Mouse (Mus musculus): ENCODE measurements around the gene Vps26a. TPM values are rescaled to one million over a fixed set of nuclear protein-coding genes. Genes with fewer than 3 reads are reported as not detected.
"Not testable (repeated sequence)": the region's sequence is repeated elsewhere in the genome, so short reads cannot be mapped to it uniquely, and the experiment has no call there.

The Vps26a gene
- polyA plus RNA-seq, 1 experiment, result 16.5 TPM

DNA sequence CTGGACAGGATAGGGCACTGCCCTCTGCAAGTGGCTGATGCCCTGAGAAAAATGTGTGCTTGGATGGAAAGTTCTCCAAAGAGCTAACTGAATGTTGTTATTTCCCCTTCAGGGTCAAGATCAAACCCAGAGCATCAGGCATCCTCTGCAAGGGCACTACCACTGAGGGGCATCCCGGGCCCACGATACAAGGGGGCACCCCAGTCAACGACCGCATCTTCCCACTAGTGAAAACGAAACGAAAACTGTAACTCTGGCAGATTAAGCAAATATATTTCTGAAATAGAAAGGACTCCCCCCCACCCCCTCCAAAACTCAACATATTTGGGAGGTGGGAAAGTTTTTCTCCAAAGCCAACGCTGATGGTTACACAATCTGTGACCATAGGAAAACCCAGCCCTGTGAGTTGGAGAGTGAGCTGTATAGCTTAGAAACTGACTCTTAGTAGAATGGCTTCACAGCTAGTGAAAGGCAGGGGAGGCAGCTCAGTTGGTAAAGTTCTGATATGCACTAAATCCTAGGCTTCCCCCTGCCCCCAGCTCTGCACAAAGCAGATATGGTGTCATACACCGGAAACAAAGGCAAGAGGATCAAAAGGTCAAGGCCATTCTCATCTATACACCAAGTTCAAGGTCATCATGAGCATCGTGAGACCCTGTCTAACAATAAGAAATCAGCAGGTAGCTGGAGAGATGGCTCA is 14.5 kb upstream of the Vps26a start:
- DNase-seq (ENCODE audit: low read depth), result no peak

DNA sequence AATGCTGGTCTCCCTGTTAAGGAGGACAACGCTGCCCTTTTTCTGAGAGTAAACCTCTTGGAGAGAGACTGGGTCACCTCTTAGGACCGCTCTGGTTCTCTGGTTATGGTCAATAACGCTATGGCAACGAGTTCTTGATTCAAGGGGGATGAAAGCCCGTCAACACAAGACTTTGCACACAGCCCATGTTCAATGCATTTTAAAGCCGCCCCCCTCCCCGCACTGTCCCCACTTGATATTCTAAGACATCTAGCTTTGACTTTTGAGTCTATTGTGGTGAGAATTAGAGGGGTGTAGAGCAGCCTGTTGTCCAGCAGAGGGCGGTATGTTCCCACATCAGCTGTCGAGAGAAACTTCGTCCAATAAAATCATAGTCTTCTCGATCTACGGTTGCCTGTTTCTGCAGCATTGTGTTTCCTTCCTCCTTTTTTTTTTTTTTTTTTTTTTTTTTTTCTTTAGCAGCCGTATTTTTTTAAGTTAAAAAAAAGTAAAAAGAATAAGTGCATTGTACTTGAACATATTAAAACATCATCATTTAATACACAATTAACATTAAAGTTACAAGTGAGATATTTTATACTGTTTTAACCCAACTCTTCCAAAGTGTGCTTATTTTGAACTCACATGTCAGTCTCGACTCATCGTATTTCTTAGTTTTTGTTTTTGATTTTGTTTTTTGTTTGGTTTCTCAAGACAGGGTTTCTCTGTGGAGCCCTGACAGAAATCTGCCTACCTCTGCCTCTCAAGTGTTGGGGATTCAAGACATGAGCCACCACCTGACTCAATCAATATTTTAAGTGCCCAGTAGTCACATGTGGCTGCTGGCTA is 13.7 kb upstream of the Vps26a start:
- no peak for DNase-seq (ENCODE audit: low read depth)

DNA sequence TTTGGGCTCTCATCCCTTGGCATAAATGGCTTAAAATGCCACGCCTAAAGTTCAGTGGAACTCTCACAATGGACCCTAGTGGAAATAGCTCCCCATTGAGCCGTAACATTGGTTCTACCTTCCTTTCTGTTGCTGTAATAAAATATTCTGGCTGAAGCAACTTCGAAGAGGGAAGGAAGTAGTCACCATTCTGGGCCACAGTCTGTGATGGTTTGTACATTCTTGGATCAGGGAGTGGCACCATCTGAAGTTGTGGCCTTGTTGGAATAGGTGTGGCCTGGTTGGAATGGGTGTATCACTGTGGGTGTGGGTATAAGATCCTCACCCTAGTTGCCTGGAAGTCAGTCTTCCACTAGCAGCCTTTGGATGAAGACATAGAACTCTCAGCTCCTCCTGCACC is 5.1 kb upstream of the Vps26a start:
- not testable (repeated sequence) for DNase-seq (ENCODE audit: low read depth)

DNA sequence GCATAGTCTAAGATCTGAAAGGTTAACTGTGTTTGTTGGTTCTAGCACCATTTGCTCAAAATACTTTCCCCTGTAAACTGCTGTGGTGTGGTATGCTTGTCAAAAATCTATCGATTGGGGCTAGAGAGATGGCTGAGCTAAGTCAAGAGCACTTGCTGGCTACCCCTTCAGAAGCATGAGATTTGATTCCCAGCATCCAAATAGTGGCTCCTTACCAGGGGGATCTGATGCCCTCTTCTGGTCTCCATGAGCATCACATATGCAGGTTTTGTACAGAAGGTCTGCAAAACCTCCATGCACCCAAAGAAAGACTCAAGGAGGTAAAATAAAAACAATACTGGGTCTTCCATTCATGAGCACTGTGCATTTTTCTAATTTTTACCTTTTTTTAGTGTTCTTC is 1.7 kb upstream of the Vps26a start:
- DNase-seq (ENCODE audit: low read depth), result no peak

DNA sequence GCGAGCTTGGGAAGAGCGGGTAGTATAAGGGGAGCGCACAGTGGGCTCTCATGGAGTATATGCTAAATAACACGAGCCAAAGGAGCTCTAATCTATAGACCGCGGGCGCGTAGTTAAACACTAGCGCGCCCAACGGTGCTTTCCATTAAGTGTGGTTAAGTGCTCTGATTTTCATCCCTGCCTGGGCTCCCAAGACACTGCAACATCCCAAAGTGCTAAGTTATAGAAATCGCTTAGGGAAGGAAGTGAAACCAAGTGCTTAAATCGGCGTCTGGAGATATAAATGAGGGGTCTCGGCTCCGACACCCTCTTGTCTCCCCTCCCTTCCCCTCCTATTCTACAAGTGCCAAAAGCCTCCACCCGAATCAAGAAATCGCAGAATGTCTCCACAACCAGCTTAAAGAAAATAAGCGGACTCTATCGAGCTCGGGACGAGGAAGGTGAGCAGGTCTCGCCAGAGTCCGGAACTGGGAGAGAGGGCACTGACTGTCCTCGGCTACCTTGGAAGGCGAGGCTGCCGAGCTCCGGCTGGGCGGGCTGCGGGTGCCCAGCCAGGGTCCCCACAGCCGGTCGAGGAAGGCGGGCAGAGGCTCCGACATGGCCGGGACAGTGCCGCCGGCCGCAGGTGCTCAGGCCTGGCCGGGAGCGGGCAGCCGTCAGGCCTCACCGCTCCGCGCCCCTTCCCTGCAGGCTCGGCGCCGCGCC is 575 bp downstream of the Vps26a start:
- no peak for DNase-seq (ENCODE audit: low read depth)

DNA sequence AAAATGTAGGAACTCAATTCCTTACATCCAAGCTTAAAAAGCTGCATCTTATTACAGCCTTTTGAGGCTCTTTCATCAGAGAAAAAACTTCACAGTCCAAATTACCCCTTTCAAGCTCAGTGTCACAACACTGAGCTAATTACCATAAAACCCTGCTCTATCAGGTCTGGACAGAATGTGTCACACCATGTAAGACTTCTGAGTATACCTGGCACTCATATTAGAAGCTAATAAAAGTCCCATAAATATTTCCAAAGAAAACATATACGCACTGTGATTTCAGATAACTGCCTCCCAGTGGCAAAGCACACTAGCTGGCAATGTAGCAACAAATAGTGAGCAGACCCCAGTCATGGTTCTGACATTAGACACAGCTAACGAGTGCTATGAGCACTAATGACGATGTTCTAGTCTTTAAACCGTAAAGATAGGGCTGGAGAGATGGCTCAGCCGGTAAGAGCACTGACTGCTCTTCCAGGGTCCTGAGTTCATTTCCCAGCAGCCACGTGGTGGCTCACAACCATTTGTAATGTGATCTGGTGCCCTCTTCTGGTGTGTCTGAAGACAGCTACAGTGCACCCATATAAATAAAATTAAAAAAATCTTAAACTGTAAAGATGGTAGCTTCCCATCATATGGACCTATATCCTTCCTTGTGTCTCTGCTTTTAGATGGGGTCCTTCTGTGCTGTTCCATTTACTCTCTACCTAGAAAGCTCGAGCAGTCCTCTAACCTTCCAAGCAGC is 5.3 kb downstream of the Vps26a start:
- DNase-seq (ENCODE audit: low read depth), result peak; percentile 59

DNA sequence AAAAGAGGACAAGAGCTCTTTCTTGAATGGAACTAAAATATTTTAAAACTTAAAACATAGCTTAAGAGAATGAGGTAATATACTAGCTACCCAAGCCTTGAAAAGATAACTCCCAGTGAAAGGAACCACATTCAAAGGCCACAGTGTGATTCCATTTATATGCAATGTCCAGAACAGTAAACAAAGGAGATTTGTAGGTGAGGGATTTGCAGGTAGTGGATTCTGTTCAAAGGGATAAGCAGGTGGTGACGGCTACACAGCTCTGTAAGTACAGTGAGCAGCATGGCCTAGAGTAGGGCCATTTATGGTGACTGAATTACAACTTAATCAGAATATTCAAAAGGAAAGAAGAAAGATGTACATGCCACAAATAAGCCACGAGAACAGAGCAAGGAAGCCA is 9.6 kb downstream of the Vps26a start:
- DNase-seq (ENCODE audit: low read depth), result no peak

DNA sequence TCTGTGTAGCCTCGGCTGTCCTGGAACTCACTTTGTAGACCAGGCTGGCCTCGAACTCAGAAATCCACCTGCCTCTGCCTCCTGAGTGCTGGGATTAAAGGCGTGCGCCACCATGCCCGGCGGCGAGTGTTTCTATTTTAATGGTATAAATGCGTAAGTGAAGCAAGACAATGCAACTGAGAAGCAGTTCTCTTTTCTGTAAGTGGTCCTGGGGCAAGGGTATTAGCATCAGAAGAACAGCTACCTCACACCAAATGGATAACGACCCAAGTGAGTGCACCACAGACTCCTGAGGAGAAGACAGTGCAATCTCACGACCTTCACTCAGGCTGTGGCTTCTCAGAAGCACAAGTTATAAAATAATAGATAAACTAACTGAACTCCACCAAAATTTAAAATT is 11.7 kb downstream of the Vps26a start:
- no peak for DNase-seq (ENCODE audit: low read depth)

DNA sequence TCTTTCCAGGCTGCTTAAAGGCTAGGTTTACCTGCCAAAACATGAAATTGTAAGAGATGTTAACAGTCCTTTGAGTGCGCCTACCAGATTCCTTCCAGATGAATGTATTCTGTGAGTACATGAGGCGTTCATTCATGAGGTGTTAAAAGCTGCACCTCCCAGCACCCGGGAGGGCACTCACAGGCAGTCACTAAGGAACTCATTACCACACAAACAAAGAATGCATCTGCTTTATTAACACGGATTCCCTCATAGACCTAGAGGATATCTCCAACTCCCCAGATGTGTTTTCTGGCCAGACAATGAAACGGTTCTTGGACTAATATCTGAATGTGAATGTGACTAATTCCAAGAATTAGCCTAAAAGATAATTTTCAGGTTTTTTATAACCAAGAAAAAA is 15.5 kb downstream of the Vps26a start:
- DNase-seq (ENCODE audit: low read depth), result no peak

DNA sequence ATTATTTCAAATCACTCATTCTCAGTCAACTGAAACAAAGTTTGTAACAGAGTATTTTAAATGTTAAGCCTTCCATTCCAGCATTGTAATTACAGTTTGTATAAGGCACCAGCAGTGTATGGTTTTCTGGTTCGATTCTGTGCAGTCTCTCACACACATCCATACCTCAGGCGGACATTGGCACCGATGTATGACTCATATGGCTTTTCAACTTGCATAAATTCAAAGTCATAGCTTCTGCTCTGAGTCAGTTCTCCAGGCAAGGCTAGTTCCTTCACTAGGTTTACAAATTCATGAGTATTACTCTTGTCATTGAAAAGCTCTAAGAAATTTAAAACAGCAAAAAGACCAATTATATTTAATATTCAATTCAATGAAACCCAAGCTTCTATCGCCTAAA is 16.9 kb downstream of the Vps26a start:
- no peak for DNase-seq (ENCODE audit: low read depth)

DNA sequence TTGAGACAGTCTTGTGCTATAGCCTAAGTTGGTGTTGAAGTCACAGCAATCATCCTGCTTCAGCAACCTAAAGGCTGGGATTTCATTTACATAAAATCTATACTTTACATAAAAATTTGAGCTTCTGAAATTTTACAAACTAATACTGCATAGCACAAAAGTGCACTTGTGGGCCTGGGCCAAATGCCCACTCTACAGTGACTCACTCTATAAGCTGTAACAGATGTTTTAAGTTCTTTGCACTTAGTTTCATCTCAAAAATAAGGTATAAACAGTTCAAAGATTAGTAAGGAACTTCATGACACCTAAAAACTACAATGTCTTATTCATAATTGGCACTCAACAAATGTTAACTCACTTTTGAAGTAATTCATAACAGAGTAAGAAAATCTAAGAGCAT is 25.3 kb downstream of the Vps26a start:
- no peak for DNase-seq (ENCODE audit: low read depth)

DNA sequence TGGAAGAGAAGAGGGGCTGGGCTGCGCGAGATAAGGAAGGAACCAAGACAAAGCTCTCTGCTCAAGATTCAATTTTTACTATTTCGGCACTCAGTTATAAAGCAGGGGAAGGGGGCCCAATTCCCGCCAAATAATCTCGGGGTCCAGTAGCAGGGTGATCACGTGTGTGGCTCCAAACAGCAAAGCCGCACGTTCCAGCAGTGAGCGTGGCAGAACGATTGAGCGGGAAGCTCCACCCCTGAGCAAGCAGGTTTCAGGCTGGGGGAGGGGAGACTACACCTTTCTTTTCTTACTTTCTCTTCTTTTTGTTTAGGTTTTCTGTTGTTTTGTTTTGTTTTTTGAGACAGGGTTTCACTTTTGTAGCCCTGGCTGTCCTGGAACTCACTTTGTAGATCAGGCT is 34.6 kb downstream of the Vps26a start:
- DNase-seq (ENCODE audit: low read depth), result not testable (repeated sequence)

DNA sequence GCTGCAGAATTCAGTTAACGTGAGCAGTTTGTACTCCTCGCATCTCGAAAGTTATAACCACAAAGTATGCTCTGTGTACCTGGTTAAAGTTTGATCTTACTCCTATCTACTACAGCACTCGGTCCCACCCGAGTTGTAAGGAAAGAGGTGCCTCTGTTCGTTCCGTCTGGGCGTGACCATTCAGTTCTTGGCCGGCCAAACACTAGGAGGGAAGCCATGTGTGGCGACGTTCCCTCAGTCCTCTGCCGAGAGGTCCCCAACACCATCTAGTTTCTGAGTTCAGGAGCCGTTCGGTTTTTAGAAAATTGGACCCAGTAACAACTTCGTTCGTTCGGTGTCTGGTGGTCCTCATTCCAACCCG is 36.3 kb downstream of the Vps26a start:
- no peak for DNase-seq (ENCODE audit: low read depth)

DNA sequence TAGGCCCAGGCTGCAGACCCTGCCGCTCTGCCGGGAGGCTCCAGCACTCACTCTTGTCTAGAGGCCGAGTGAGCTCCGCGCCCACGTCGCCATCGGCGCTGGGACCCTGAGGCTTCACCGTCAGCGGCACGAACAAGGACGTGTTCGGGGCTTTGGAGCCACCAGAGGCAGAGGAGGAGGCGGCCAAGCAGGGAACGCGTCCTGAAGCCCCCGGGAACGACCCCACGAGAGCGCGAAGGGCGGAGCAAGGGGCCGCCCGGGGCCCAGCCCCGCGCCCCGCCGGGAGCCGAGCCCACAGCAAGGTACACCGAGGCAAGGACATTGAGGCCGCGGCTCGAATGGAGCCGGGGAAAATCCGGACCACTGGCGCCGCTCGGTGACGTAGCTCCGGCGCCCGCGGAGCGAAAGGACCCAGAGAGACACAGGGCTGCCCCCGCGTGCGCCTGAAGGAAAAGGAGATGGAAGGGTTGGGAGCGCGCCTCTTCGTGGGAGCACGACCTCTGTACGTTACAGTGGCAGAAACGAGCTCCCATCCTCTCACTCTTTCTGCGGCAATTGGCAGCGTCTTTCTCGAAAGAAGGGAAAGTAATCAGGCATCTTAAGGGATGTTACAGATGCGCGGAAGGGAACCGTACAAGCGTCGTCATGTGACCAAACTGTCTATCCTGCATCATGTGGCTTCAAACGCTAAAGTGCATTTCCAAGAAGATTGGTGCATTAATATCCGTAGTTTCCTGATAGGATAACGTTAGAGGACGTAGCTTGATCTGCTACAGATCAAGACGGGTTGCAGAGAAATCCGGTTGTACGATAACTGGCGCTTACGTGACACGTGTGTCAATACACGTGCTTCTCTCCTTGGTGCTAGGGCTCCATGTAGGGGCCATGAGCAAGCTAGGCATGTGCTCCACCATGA is 37.0 kb downstream of the Vps26a start, which contains the start of the genes 4930507D05Rik and Supv3l1:
Gene 4930507D05Rik (plus strand): TSS at position 126 of the 916 bp plus-strand sequence.
Gene Supv3l1 (minus strand): TSS at position 375 of the 916 bp plus-strand sequence.
- DNase-seq (ENCODE audit: low read depth), result peak; percentile 80

DNA sequence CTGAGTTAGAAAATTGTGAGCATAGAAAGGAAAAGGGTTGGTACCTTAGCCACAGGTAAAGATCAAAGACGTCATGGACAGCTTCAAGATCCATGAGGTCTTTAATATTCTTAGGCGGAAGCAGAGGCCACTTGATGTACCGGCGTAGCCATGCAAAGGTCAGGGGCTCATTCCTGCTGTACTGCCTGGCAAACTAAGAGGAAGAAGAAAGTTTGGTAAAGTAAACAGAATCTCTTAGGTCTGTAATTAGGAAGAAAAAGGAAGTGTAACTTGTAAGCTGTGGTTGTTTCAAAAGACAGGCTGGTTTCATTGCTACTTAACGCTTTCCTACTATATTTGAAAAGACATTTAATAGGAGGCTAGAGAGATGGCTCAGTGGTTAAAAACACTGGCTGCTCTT is 56.2 kb downstream of the Vps26a start:
- DNase-seq (ENCODE audit: low read depth), result no peak

DNA sequence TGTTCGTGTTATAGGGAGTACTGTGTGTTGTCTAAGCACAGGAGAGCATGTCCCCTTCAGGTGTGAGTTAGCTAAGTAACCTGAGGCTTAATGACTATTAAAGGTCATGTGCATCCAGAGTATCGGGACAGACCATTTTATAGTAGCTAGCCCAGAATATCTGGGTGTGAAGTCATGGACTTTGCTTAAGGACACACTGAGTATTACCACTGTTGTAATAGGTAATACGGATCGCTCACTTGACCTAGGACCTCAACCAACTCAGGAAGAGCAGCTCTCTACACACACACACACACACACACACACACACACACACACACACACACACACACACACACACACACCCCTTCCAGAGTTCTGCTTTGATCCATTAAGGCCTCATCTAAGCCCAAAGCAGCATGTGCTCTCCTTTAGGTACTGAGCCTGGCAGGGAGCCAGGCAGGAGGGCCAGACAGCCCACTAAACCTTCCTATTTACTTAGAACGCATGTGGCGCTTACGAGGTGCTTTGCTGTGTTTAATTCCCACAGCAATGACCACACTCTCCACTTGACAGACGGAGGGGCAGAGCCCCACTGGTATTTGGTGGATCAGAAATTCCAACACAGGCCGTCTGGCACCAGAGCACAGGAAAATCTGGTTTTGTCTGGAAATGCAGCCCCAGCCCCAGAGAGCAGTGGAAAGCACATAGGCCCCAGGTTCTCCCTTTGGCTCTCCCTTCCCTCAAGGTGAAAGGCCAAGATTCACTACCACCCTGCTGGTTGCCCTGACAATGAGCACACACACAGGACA is 61.3 kb downstream of the Vps26a start:
- DNase-seq (ENCODE audit: low read depth), result no peak

DNA sequence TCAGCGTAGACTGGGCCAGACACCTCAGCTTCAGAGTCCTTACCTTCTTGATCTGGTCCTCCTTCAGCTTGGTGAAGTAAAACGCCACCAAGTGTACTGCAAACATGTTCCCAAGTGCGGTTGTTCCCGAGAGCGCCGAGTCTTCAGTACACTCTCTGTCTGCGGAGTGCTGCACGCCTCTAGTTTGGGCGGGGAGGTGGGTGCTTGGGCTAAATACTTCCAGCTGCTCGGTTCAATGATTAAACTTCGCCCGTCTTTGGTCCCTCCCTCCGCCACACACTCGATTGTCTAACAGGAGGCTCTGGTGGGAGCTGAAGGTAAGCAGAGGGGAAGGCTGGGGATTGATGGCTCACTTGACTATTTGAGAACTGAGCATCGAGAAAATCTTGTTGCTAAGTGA is 64.3 kb downstream of the Vps26a start, which contains the start of gene Hkdc1:
Gene Hkdc1 (minus strand): TSS at position 237 of the 400 bp plus-strand sequence.
- DNase-seq (ENCODE audit: low read depth), result no peak

DNA sequence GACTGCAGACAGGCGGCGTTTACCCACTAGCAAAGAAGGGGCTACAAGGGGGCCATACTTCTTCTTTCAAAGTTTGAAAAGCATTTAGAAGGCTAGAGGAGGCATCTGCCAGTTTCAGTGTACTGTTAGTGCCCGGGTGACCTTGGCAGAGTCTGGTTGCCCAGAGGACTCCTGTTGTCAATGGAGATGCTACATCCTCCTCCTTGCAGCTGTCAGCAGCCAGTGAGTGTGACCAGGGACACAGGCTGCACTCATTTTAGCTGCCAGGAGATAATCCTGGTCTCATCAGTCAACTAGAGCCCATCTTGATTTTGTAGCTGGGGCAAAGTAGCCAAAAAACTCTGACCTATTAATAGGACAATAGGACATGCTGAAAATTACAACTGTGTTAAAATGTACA is 65.5 kb downstream of the Vps26a start:
- no peak for DNase-seq (ENCODE audit: low read depth)

DNA sequence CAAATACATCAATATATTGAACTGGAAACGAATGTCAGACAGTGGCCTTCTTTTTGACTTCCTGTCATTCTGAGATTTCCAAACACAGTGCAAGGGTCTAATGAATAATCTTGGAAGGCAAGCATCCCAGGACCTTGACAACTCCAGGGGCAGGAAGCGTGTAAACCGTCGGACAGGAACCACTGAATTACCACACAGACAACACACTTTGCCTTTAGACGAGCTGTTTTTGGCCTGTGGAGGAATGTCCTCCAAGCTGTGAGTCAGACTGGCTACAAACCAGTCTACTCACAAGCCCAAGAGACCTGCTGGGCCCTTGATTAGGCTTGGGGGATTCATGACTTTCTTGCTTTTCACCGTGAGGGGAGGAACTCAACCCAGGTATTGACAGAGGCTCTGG is 66.2 kb downstream of the Vps26a start:
- DNase-seq (ENCODE audit: low read depth), result no peak

DNA sequence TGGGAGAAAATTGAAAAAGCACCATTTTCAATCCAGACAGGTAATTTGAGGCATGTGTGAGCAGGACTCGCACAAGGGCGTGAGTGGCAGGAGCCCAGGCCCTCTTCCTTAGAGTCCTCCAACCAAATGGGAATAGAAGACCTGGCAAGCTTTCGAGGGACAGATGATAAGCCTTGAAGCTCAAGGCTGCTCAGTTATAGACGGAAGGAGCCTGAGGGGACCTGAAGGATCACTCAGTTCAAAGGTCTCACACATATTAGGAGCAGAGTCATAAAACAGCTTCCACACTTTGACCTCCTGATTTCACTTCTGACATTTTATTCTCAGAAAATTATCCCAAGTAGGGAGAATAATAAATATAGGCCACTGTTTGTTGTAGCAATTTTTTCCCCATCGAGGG is 67.2 kb downstream of the Vps26a start:
- no peak for DNase-seq (ENCODE audit: low read depth)

All from gonadal fat pad, adult 2 months (tissue).